Comparison of ENCODE assay signal across 18 mouse cellular contexts in the genomic region with DNA sequence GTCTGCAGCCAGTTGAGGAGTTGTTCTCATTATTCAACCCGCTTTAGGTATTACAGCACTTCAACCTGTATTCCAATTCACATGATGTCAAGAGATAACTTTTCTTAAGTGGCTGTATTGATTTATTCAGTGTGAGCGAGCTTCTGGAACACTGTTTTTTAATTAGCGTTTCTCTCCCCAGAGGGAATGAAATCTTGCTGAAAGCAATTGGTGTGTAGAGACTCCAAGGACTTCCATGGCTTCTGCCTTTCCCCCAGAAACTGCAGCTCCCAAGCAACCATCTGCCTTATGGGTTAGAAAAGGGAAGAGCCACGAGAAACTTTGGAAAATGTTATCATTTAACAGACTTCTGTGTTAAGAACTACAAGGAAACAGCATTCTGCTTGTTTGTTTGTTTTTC.
"Had no signal": no experiment of that assay in that cellular context is flagged by ENCODE, and none has a peak within 500 bp of the region (broad histone marks: within the 10 kb centered on the region; RNA-seq: fewer than 3 reads in every experiment).

No protein-coding gene starts in this region.

- DNase-seq: lung, adult 18-20 months; lung, embryonic 14.5 days; lung, postnatal 10 days; lung, postnatal 4 days; retina, postnatal 1 day; right cerebral cortex, adult 18-20 months; right cerebral cortex, postnatal 25 days; right cerebral cortex, postnatal 4 days; spleen, adult 18-20 months; thymus, adult 18-20 months; thymus, postnatal 14 days; thymus, postnatal 4 days had no signal

- ATAC-seq: midbrain, embryonic 13.5 days; midbrain, embryonic 15.5 days had no signal

- H3K27ac ChIP-seq: midbrain, embryonic 10.5 days; midbrain, embryonic 13.5 days; midbrain, embryonic 15.5 days; neural tube, embryonic 13.5 days; neural tube, embryonic 15.5 days had no signal

- H3K4me3 ChIP-seq: midbrain, embryonic 10.5 days; midbrain, embryonic 13.5 days; midbrain, embryonic 15.5 days; myocyte; neural tube, embryonic 13.5 days; neural tube, embryonic 15.5 days had no signal

- H3K4me1 ChIP-seq: midbrain, embryonic 10.5 days; midbrain, embryonic 13.5 days; midbrain, embryonic 15.5 days; neural tube, embryonic 13.5 days; neural tube, embryonic 15.5 days had no signal

- H3K9me3 ChIP-seq: midbrain, embryonic 10.5 days; midbrain, embryonic 13.5 days; midbrain, embryonic 15.5 days; neural tube, embryonic 13.5 days; neural tube, embryonic 15.5 days had no signal

- H3K4me2 ChIP-seq: lung, embryonic 14.5 days; midbrain, embryonic 13.5 days; midbrain, embryonic 15.5 days; neural tube, embryonic 13.5 days; neural tube, embryonic 15.5 days had no signal

- H3K9ac ChIP-seq: lung, embryonic 14.5 days; midbrain, embryonic 13.5 days; midbrain, embryonic 15.5 days; neural tube, embryonic 13.5 days; neural tube, embryonic 15.5 days had no signal

- H3K36me3 ChIP-seq: midbrain, embryonic 10.5 days; midbrain, embryonic 13.5 days; midbrain, embryonic 15.5 days; neural tube, embryonic 13.5 days; neural tube, embryonic 15.5 days had no signal

- H3K27me3 ChIP-seq: midbrain, embryonic 13.5 days; midbrain, embryonic 15.5 days; neural tube, embryonic 13.5 days; neural tube, embryonic 15.5 days had no signal
